Mouse (Mus musculus) forebrain, embryonic 12.5 days (tissue): ENCODE measurements at regions not wholly inside any gene's neighbourhood (a gene's known extent, or its start where the extent isn't known, plus 50 kb on each side); places are given as distances from the start of the nearest gene placed in this dataset.

Source experiments
- ATAC-seq: fragments of 200-750 bp; cut with Nextera tagmentation; 2 replicates; pipeline ENCODE4 v1.8.0; 2017; ENCODE audit warnings: moderate TSS enrichment; ENCODE audit not compliant: low FRiP score
- H3K27ac ChIP-seq: fragments of 300-500 bp; sonication (generic); 2 replicates; pipeline ENCODE4 v1.5.1; 2016; ENCODE audit warnings: mild to moderate bottlenecking
- H3K27me3 ChIP-seq: fragments of 300-500 bp; sonication (generic); 2 replicates; pipeline ENCODE4 v1.6.1; 2016; ENCODE audit warnings: mild to moderate bottlenecking
- H3K36me3 ChIP-seq: fragments of 300-500 bp; sonication (generic); replicated peaks from 2 replicates; pipeline ENCODE4 v1.6.1; 2016; ENCODE audit warnings: mild to moderate bottlenecking
- H3K4me1 ChIP-seq: fragments of 300-500 bp; sonication (generic); 2 replicates; pipeline ENCODE4 v1.6.1; 2016
- H3K4me2 ChIP-seq: fragments of 300-500 bp; sonication (generic); 2 replicates; pipeline ENCODE4 v1.6.1; 2016; ENCODE audit warnings: mild to moderate bottlenecking, moderate library complexity
- H3K4me3 ChIP-seq: fragments of 300-500 bp; sonication (generic); replicated peaks from 2 replicates; pipeline ENCODE4 v1.5.1; 2016; ENCODE audit warnings: mild to moderate bottlenecking
- H3K9ac ChIP-seq: fragments of 300-500 bp; sonication (generic); 2 replicates; pipeline ENCODE4 v1.6.1; 2016; ENCODE audit warnings: mild to moderate bottlenecking
- H3K9me3 ChIP-seq: fragments of 300-500 bp; sonication (generic); 2 replicates; pipeline ENCODE4 v1.6.1; 2016
- WGBS: fragments of 180-500 bp; shearing (Covaris S2); methylation state at CpG from one replicate; pipeline ENCODE4 v1.1.7; 2016; 5-methylcytosine and 5-hydroxymethylcytosine counted together

GRCm38 (mm10) chr19:16075512-16076086 is 57.0 kb upstream of the Gnaq start:
- Histone ChIP-seq H3K4me1 (no peaks in the 10 kb centered on the region), H3K9ac (no peak overlapping the region), H3K27ac (no peak overlapping the region), H3K27me3 (no peaks in the 10 kb centered on the region), H3K36me3 (no peaks in the 10 kb centered on the region), H3K4me3 (no peak overlapping the region), H3K9me3 (0 out of 2 replicates have a peak, but pooled peaks cover 4% of the 10 kb centered on the region), H3K4me2 (no peak overlapping the region)
- 71% methylated on average over 2 of the region's 2 CpGs for WGBS
- ATAC-seq = no peak

DNA sequence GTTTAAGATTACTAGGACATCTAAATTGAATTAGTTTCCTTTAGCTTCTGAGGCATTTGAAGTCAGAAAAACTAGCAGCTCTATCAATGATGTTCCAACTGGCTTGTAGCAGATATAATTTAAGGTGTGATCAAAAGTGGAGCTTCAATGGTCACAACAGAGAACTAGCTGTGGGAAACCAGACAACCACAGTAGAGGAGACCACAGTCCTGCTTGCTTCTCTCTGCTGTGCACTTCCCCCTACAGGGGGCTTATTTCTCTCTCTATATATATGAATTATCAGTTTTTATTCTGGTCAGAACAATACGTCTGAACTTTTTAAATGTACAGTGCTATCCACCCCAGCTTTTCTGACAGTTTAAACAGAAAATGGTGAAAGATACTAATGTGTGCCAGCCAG is 57.6 kb upstream of the Gnaq start:
- ATAC-seq = no peak
- H3K27ac ChIP-seq = no peak overlapping the region
- no peak overlapping the region for H3K4me3 ChIP-seq
- no peaks in the 10 kb centered on the region for H3K9me3 ChIP-seq
- no peak overlapping the region for H3K4me2 ChIP-seq
- no peaks in the 10 kb centered on the region for H3K4me1 ChIP-seq
- H3K27me3 ChIP-seq = no peaks in the 10 kb centered on the region
- no peaks in the 10 kb centered on the region for H3K36me3 ChIP-seq
- 81% methylated on average over 1 of the region's 1 CpGs for WGBS
- H3K9ac ChIP-seq = no peak overlapping the region

DNA sequence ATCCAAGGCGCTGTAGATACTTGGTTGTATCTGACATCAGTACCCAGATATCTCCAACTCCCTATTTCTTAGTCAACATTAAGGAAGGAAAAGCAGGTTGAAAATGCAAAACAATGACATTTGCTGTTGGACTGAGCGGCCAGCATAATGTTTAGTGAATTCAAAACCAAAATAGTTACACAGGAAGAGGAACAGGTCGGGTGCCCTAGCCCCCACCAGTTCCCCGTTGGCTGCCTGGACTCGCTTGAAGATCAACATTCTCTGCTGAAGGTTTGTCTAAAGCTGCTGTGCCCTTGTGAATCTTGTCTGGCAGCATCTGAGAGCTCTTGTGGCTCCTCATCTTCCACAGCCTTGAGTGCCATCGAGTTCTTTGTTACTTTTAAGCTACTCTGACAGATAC is 65.3 kb upstream of the Gnaq start:
- Histone ChIP-seq H3K9me3 (no peaks in the 10 kb centered on the region), H3K27me3 (peaks cover 4% of the 10 kb centered on the region; the same call in 1 of the 2 replicates), H3K27ac (no peak overlapping the region), H3K9ac (no peak overlapping the region), H3K4me3 (no peak overlapping the region), H3K4me2 (no peak overlapping the region), H3K4me1 (peaks cover 8% of the 10 kb centered on the region; the same call in 1 of the 2 replicates), H3K36me3 (no peaks in the 10 kb centered on the region)
- 83% methylated on average over 6 of the region's 6 CpGs for WGBS
- no peak for ATAC-seq

- Histone ChIP-seq H3K4me3 (no peak overlapping the region), H3K27ac (no peak overlapping the region), H3K36me3 (no peaks in the 10 kb centered on the region), H3K4me2 (no peak overlapping the region), H3K9ac (no peak overlapping the region), H3K27me3 (peaks cover 7% of the 10 kb centered on the region; the same call in 1 of the 2 replicates), H3K4me1 (peaks cover 8% of the 10 kb centered on the region; the same call in 1 of the 2 replicates), H3K9me3 (no peaks in the 10 kb centered on the region)
- ATAC-seq = no peak
- 94% methylated on average over 3 of the region's 3 CpGs for WGBS
Observed at GRCm38 (mm10) chr19:16064911-16065310, 67.7 kb upstream of the Gnaq start.

- peak overlapping the region; percentile 43; the same call in 1 of the 2 replicates for H3K9ac ChIP-seq
- peak overlapping the region; percentile 41 for H3K4me2 ChIP-seq
- no peaks in the 10 kb centered on the region for H3K36me3 ChIP-seq
- ATAC-seq = peak; percentile 73
- peaks cover 8% of the 10 kb centered on the region; the same call in 1 of the 2 replicates for H3K4me1 ChIP-seq
- peak overlapping the region; percentile 15; the same call in 1 of the 2 replicates for H3K4me3 ChIP-seq
- no peaks in the 10 kb centered on the region for H3K9me3 ChIP-seq
- 17% methylated on average over 12 of the region's 12 CpGs for WGBS
- H3K27ac ChIP-seq = no peak overlapping the region
- peaks cover 7% of the 10 kb centered on the region; the same call in 1 of the 2 replicates for H3K27me3 ChIP-seq
Observed at GRCm38 (mm10) chr19:16063916-16064580, 68.6 kb upstream of the Gnaq start.

DNA sequence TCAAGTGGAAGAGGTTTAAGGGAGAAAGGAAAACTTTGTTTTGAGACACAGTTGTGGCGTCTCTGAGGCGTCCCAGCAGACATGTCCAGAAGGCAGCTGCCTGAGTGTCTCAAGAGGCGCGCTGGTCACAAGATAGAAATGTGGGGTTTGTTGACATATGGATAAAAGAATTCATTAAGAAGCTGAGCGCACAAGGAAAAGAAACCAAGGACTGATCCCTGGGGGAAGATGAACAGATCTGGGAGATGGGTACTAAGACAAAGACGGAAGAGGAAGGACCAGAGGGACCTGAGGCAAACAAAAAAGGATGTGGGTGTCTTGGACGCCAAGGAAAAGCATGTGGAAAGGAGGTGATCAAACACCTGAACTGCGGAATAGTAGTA is 69.1 kb upstream of the Gnaq start:
- no peak overlapping the region for H3K9ac ChIP-seq
- H3K4me2 ChIP-seq = no peak overlapping the region
- WGBS = 59% methylated on average over 8 of the region's 8 CpGs
- H3K4me1 ChIP-seq = peaks cover 8% of the 10 kb centered on the region; the same call in 1 of the 2 replicates
- H3K4me3 ChIP-seq = no peak overlapping the region
- no peaks in the 10 kb centered on the region for H3K36me3 ChIP-seq
- peak; percentile 30; the same call in 1 of the 2 replicates for ATAC-seq
- no peak overlapping the region for H3K27ac ChIP-seq
- H3K27me3 ChIP-seq = peaks cover 7% of the 10 kb centered on the region; the same call in 1 of the 2 replicates
- H3K9me3 ChIP-seq = no peaks in the 10 kb centered on the region

DNA sequence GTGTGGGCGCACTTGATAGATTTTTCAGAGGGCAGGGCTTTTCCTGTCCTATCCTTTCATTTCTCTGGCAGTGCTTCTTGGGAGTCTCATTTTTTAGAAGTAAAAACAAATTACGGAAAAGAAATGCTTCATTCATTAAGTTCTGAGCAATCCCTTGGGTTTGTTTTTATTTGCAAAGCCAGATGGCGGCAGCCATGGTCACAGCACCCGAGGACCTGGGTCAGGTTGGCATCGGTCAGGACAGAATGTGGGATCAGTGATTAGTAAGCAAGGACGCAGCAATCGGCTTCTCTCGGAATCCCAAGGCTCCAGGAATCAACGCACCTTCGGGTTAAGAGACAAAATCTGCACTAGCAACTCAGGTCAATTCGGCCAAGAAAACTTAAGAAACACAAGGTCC is 70.8 kb upstream of the Gnaq start:
- Histone ChIP-seq H3K9ac (no peak overlapping the region), H3K4me2 (no peak overlapping the region), H3K36me3 (no peaks in the 10 kb centered on the region), H3K4me3 (no peak overlapping the region), H3K9me3 (no peaks in the 10 kb centered on the region), H3K27me3 (peaks cover 7% of the 10 kb centered on the region; the same call in 1 of the 2 replicates), H3K4me1 (peaks cover 8% of the 10 kb centered on the region; the same call in 1 of the 2 replicates), H3K27ac (no peak overlapping the region)
- 89% methylated on average over 11 of the region's 11 CpGs for WGBS
- ATAC-seq = no peak

DNA sequence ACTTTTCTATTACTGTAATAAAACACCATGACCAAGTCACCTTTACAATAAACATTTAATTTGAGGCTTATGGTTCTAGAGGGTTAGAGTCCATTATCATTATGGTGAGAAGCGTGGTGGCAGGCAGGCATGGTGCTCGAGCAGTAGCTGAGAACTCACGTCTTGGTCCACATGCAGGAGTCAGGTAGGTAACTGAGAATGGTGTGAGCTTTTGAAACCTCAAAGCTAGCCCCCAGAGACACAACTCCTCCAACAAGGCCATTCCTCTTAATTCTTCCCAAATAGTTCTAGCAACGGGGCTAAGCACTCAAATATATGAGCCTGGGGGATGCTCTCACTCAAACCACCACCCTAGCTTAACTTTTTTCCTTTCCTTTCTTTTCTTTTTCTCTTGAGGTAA is 73.6 kb upstream of the Gnaq start:
- no peak overlapping the region for H3K9ac ChIP-seq
- H3K4me3 ChIP-seq = no peak overlapping the region
- WGBS = 94% methylated on average over 4 of the region's 4 CpGs
- no peak overlapping the region for H3K27ac ChIP-seq
- no peaks in the 10 kb centered on the region for H3K9me3 ChIP-seq
- H3K4me2 ChIP-seq = no peak overlapping the region
- ATAC-seq = no peak
- H3K36me3 ChIP-seq = no peaks in the 10 kb centered on the region
- peaks cover 6% of the 10 kb centered on the region; the same call in 1 of the 2 replicates for H3K4me1 ChIP-seq
- H3K27me3 ChIP-seq = peaks cover 7% of the 10 kb centered on the region; the same call in 1 of the 2 replicates

GRCm38 (mm10) chr19:16050220-16051055 is 65.6 kb upstream of the Cep78 start:
- Histone ChIP-seq H3K4me3 (peak overlapping the region; percentile 30), H3K4me2 (peak overlapping the region; percentile 58), H3K9me3 (no peaks in the 10 kb centered on the region), H3K27ac (peak overlapping the region; percentile 69), H3K36me3 (no peaks in the 10 kb centered on the region), H3K9ac (peak overlapping the region; percentile 17; the same call in 1 of the 2 replicates), H3K27me3 (no peaks in the 10 kb centered on the region; the same call in 1 of the 2 replicates), H3K4me1 (peaks cover 10% of the 10 kb centered on the region; the same call in 1 of the 2 replicates)
- 4% methylated on average over 18 of the region's 18 CpGs for WGBS
- ATAC-seq = peak; percentile 90

GRCm38 (mm10) chr19:16049646-16050045 is 64.9 kb upstream of the Cep78 start:
- peak overlapping the region; percentile 58 for H3K4me2 ChIP-seq
- peak overlapping the region; percentile 17; the same call in 1 of the 2 replicates for H3K9ac ChIP-seq
- H3K27ac ChIP-seq = peak overlapping the region; percentile 69; the same call in 1 of the 2 replicates
- 7% methylated on average over 3 of the region's 3 CpGs for WGBS
- H3K9me3 ChIP-seq = no peaks in the 10 kb centered on the region
- no peak for ATAC-seq
- peaks cover 10% of the 10 kb centered on the region; the same call in 1 of the 2 replicates for H3K4me1 ChIP-seq
- no peaks in the 10 kb centered on the region for H3K36me3 ChIP-seq
- H3K4me3 ChIP-seq = peak overlapping the region; percentile 30
- no peaks in the 10 kb centered on the region; the same call in 1 of the 2 replicates for H3K27me3 ChIP-seq

GRCm38 (mm10) chr19:16046977-16047376 is 62.2 kb upstream of the Cep78 start:
- H3K27me3 ChIP-seq = no peaks in the 10 kb centered on the region; the same call in 1 of the 2 replicates
- H3K9me3 ChIP-seq = no peaks in the 10 kb centered on the region
- H3K9ac ChIP-seq = no peak overlapping the region
- no peaks in the 10 kb centered on the region for H3K36me3 ChIP-seq
- H3K27ac ChIP-seq = no peak overlapping the region
- H3K4me3 ChIP-seq = no peak overlapping the region
- WGBS = 82% methylated on average over 7 of the region's 7 CpGs
- no peak for ATAC-seq
- H3K4me1 ChIP-seq = peaks cover 10% of the 10 kb centered on the region; the same call in 1 of the 2 replicates
- H3K4me2 ChIP-seq = no peak overlapping the region

DNA sequence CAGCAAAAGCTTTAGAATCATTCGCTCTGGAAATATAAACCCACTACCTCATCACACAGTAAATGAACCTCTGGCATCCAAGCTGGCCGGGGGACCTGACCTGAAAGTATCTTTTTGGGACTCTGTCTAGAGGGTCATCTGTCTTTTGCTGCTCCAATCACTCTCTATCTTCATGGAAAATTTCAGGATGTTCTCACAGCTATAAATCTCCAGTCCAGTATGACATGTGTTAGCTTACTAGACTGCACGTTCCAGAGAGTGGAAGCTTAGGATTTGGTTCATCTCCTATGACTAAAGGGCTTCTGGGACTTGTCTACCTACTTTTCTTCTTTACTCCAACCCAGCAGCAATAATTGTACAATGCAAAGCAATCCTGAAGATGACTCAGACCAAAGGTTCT is 60.5 kb upstream of the Cep78 start:
- WGBS = 88% methylated on average over 3 of the region's 3 CpGs
- Histone ChIP-seq H3K27ac (no peak overlapping the region), H3K4me3 (no peak overlapping the region), H3K36me3 (no peaks in the 10 kb centered on the region), H3K9ac (no peak overlapping the region), H3K9me3 (no peaks in the 10 kb centered on the region), H3K4me1 (peaks cover 3% of the 10 kb centered on the region; the same call in 1 of the 2 replicates), H3K27me3 (no peaks in the 10 kb centered on the region; the same call in 1 of the 2 replicates), H3K4me2 (no peak overlapping the region)
- ATAC-seq = no peak
